ENCODE assay signal across 9 mouse cellular contexts in the genomic region with DNA sequence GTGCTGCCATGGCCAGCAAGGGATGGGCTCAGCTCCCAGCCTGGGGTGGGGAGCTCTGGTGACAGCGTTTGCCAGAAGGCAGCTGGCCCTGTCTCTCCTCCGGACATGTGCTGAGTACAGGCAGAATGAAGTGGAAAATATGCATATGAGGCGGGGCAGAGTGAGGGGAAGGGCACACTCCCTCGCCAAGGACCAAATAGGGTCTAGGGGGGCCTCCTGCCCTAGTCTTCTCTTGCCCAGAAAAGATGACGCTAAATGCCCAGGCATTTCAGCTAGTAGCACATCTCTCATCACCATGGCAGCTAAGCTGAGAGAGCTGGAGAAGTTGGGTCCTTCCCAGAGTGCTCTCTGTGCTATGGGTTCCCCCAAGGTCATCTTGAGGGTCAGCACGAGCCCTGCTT. TPM values are rescaled to one million over a fixed set of nuclear protein-coding genes. Genes with fewer than 3 reads are reported as not detected.
A peak's percentile ranks its signal among the peaks of the same experiment; 100 is the strongest.
DNase-seq lines count a peak whose midpoint lies in the region; ATAC-seq and TF ChIP-seq lines count a peak whose summit lies in the region.
"Had no signal": no experiment of that assay in that cellular context is flagged by ENCODE, and none has a peak within 500 bp of the region (broad histone marks: within the 10 kb centered on the region; RNA-seq: fewer than 3 reads in every experiment).

No protein-coding gene starts in this region.

- DNase-seq in forebrain, embryonic 14.5 days (ENCODE audit: low spot score) = peak; percentile 35
- DNase-seq in Muller cell, postnatal 12 days (ENCODE audit: inconsistent ontology term) = peak; percentile 82
- DNase-seq in heart, postnatal 14 days = peak; percentile 81 to 84
- DNase-seq in left cerebral cortex, adult 2 months (ENCODE audit: extremely low spot score in 1 of 2, low spot score in 2 of 2) = peak in 1 of 2 experiments; percentile 50
- DNase-seq in right cerebral cortex, postnatal 4 days = peak; percentile 35
- no peak for DNase-seq in c-Kit-positive CD71-positive TER-119-positive erythroid progenitor cells, embryonic 14.5 days (ENCODE audit: low spot score)

- no peak overlapping the region; the same call in 1 of the 2 replicates for H3K27ac ChIP-seq in forebrain, embryonic 14.5 days (ENCODE audit: low read depth, low read length)
- no peak overlapping the region for H3K27ac ChIP-seq in forebrain, embryonic 12.5 days
- peak overlapping the region; percentile 17; the same call in 1 of the 2 replicates for H3K27ac ChIP-seq in embryonic facial prominence, embryonic 15.5 days (replicated peaks)
- peak overlapping the region; percentile 76 for H3K27ac ChIP-seq in left cerebral cortex, adult 2 months
- H3K27ac ChIP-seq: liver, embryonic 14.5 days had no signal

- H3K9ac ChIP-seq in forebrain, embryonic 14.5 days (ENCODE audit: low read length) = no peak overlapping the region
- no peak overlapping the region for H3K9ac ChIP-seq in forebrain, embryonic 12.5 days
- H3K9ac ChIP-seq in embryonic facial prominence, embryonic 15.5 days = no peak overlapping the region
- H3K9ac ChIP-seq: liver, embryonic 14.5 days had no signal

- peak; percentile 62; the same call in 1 of the 2 replicates for ATAC-seq in forebrain, embryonic 14.5 days
- ATAC-seq in forebrain, embryonic 12.5 days (ENCODE audit: low FRiP score) = no peak
- peak; percentile 56; the same call in 1 of the 2 replicates for ATAC-seq in embryonic facial prominence, embryonic 15.5 days (ENCODE audit: insufficient number of reproducible peaks, low FRiP score, low TSS enrichment, low read depth)

- no peak for TF ChIP-seq CTCF in left cerebral cortex, adult 2 months (IDR thresholded peaks at IDR 0.05)

- H3K36me3 ChIP-seq in forebrain, embryonic 14.5 days (ENCODE audit: control insufficient read depth, insufficient read depth, low read length) = no peaks in the 10 kb centered on the region
- no peaks in the 10 kb centered on the region for H3K36me3 ChIP-seq in forebrain, embryonic 12.5 days (replicated peaks)
- no peaks in the 10 kb centered on the region for H3K36me3 ChIP-seq in embryonic facial prominence, embryonic 15.5 days

- 45% methylated on average over 6 of the region's 6 CpGs for WGBS in forebrain, embryonic 14.5 days
- WGBS in forebrain, embryonic 12.5 days = 57% methylated on average over 6 of the region's 6 CpGs
- WGBS in embryonic facial prominence, embryonic 15.5 days = 29% methylated on average over 6 of the region's 6 CpGs

- peaks cover 3% of the 10 kb centered on the region; the same call in 1 of the 2 replicates for H3K4me1 ChIP-seq in forebrain, embryonic 14.5 days (ENCODE audit: control insufficient read depth, insufficient read depth, low read length)
- peaks cover 6% of the 10 kb centered on the region for H3K4me1 ChIP-seq in forebrain, embryonic 12.5 days
- H3K4me1 ChIP-seq in embryonic facial prominence, embryonic 15.5 days = 0 out of 2 replicates have a peak, but pooled peaks cover 5% of the 10 kb centered on the region

- H3K9me3 ChIP-seq in forebrain, embryonic 14.5 days (replicated peaks; ENCODE audit: control insufficient read depth, low read length) = no peaks in the 10 kb centered on the region
- H3K9me3 ChIP-seq in forebrain, embryonic 12.5 days = no peaks in the 10 kb centered on the region
- H3K9me3 ChIP-seq in embryonic facial prominence, embryonic 15.5 days (replicated peaks) = no peaks in the 10 kb centered on the region

- H3K27me3 ChIP-seq in forebrain, embryonic 14.5 days (replicated peaks; ENCODE audit: control insufficient read depth, insufficient read depth, low read length) = no peaks in the 10 kb centered on the region
- H3K27me3 ChIP-seq in forebrain, embryonic 12.5 days = no peaks in the 10 kb centered on the region
- H3K27me3 ChIP-seq in embryonic facial prominence, embryonic 15.5 days = no peaks in the 10 kb centered on the region

- intact Hi-C loops in heart, postnatal 14 days (cut with DNase I) = loop anchor here (2.0 kb wide), 1 partner anchor 44 kb away; the partner anchor contains the start of gene G0s2
- intact Hi-C loops in left cerebral cortex, adult 2 months (cut with DNase I) = no loop called here

- no peak overlapping the region for H3K4me3 ChIP-seq in forebrain, embryonic 14.5 days (ENCODE audit: low read depth, low read length)
- no peak overlapping the region for H3K4me3 ChIP-seq in forebrain, embryonic 12.5 days (replicated peaks)
- no peak overlapping the region for H3K4me3 ChIP-seq in embryonic facial prominence, embryonic 15.5 days (replicated peaks)
- H3K4me3 ChIP-seq in left cerebral cortex, adult 2 months = no peak overlapping the region

- H3K4me2 ChIP-seq in forebrain, embryonic 14.5 days (ENCODE audit: low read length) = no peak overlapping the region
- no peak overlapping the region for H3K4me2 ChIP-seq in forebrain, embryonic 12.5 days
- no peak overlapping the region for H3K4me2 ChIP-seq in embryonic facial prominence, embryonic 15.5 days (replicated peaks)

RNA-seq across cellular contexts. Expression of gene G0s2, which starts 44.1 kb away (rescaled TPM):
- polyA plus RNA-seq in forebrain, embryonic 14.5 days (2014; fragmentation: Nextera tagmentation; extraction: Ambion mirVana) = 4.7 and 5.8 TPM in 2 replicates
- polyA plus RNA-seq in forebrain, embryonic 12.5 days (2016; fragmentation: Nextera tagmentation; extraction: Ambion mirVana) = 6.3 and 6.9 TPM in 2 replicates
- 29.5 and 30.8 TPM in 2 replicates for polyA plus RNA-seq in embryonic facial prominence, embryonic 15.5 days (2015; fragmentation: Nextera tagmentation; extraction: Ambion mirVana)
- 10 to 100 TPM; 43.4 to 57.3 TPM for total RNA-seq in heart, postnatal 14 days (2021)
- total RNA-seq in left cerebral cortex, adult 2 months (2021) = 1 to 10 TPM; 6.0 to 7.3 TPM

RNA-seq across cellular contexts. Expression of gene Camk1g, which starts 52.9 kb away (rescaled TPM):
- polyA plus RNA-seq in forebrain, embryonic 14.5 days (2014; fragmentation: Nextera tagmentation; extraction: Ambion mirVana) = 36.1 and 44.6 TPM in 2 replicates
- 20.5 and 20.6 TPM in 2 replicates for polyA plus RNA-seq in forebrain, embryonic 12.5 days (2016; fragmentation: Nextera tagmentation; extraction: Ambion mirVana)
- 14.6 and 15.4 TPM in 2 replicates for polyA plus RNA-seq in embryonic facial prominence, embryonic 15.5 days (2015; fragmentation: Nextera tagmentation; extraction: Ambion mirVana)
- under 1 TPM; 0.72 to 0.83 TPM for total RNA-seq in heart, postnatal 14 days (2021)
- 10 to 100 TPM; 41.7 to 47.6 TPM for total RNA-seq in left cerebral cortex, adult 2 months (2021)

RNA-seq across cellular contexts. Expression of gene Hsd11b1, which starts 53.3 kb away (rescaled TPM):
- polyA plus RNA-seq in forebrain, embryonic 14.5 days (2014; fragmentation: Nextera tagmentation; extraction: Ambion mirVana) = 0.41 and 0.47 TPM in 2 replicates
- polyA plus RNA-seq in forebrain, embryonic 12.5 days (2016; fragmentation: Nextera tagmentation; extraction: Ambion mirVana) = not detected in 2 replicates
- 6.8 and 6.9 TPM in 2 replicates for polyA plus RNA-seq in embryonic facial prominence, embryonic 15.5 days (2015; fragmentation: Nextera tagmentation; extraction: Ambion mirVana)
- 1 to 10 TPM; 2.2 to 2.4 TPM for total RNA-seq in heart, postnatal 14 days (2021)
- 10 to 100 TPM; 17.4 to 18.1 TPM for total RNA-seq in left cerebral cortex, adult 2 months (2021)

Comparison
In these comparisons a context has a peak if more than half of its experiments do, and no peak if none do; other contexts are left out.
1. H3K27ac ChIP-seq: peak in embryonic facial prominence, embryonic 15.5 days (single experiment) and left cerebral cortex, adult 2 months (single experiment); none in forebrain, embryonic 14.5 days (single experiment) and forebrain, embryonic 12.5 days (single experiment).